Mouse (Mus musculus) liver, embryonic 12.5 days (tissue): ENCODE results near the gene Slc22a23. TPM values are rescaled to one million over a fixed set of nuclear protein-coding genes. Genes with fewer than 3 reads are reported as not detected.

ENCODE experiments used
- ATAC-seq: fragments of 200-750 bp; cut with Nextera tagmentation; 2 replicates; pipeline ENCODE4 v1.8.0; 2017; ENCODE audit warnings: moderate number of reproducible peaks, mild to moderate bottlenecking, moderate library complexity
- H3K27ac ChIP-seq: fragments of 300-500 bp; sonication (generic); 2 replicates; pipeline ENCODE4 v1.5.1; 2016; ENCODE audit warnings: mild to moderate bottlenecking
- H3K27me3 ChIP-seq: fragments of 300-500 bp; sonication (generic); replicated peaks from 2 replicates; pipeline ENCODE4 v1.6.1; 2016; ENCODE audit warnings: mild to moderate bottlenecking, moderate library complexity
- H3K36me3 ChIP-seq: fragments of 300-500 bp; sonication (generic); 2 replicates; pipeline ENCODE4 v1.6.1; 2016; ENCODE audit warnings: mild to moderate bottlenecking, moderate library complexity
- H3K4me1 ChIP-seq: fragments of 300-500 bp; sonication (generic); 2 replicates; pipeline ENCODE4 v1.6.1; 2016
- H3K4me2 ChIP-seq: fragments of 300-500 bp; sonication (generic); 2 replicates; pipeline ENCODE4 v1.6.1; 2016; ENCODE audit warnings: mild to moderate bottlenecking, moderate library complexity
- H3K4me3 ChIP-seq: fragments of 300-500 bp; sonication (generic); 2 replicates; pipeline ENCODE4 v1.5.1; 2016; ENCODE audit warnings: mild to moderate bottlenecking, moderate library complexity
- H3K9ac ChIP-seq: fragments of 300-500 bp; sonication (generic); 2 replicates; pipeline ENCODE4 v1.6.1; 2016; ENCODE audit warnings: mild to moderate bottlenecking, moderate library complexity
- H3K9me3 ChIP-seq: fragments of 300-500 bp; sonication (generic); replicated peaks from 2 replicates; pipeline ENCODE4 v1.6.1; 2016; ENCODE audit warnings: mild to moderate bottlenecking, moderate library complexity
- WGBS: fragments of 180-500 bp; shearing (Covaris S2); methylation state at CpG from one replicate; pipeline ENCODE4 v1.1.7; 2016; ENCODE audit not compliant: insufficient replicate concordance; 5-methylcytosine and 5-hydroxymethylcytosine counted together
- polyA plus RNA-seq: library from polyadenylated mRNA; unstranded; fragments of >200 nt; fragmentation: Nextera tagmentation; extraction: Ambion mirVana; gene quantifications from 2 replicates; pipeline ENCODE4 v1.2.1, GENCODE M21; 2016

Slc22a23 gene
- polyA plus RNA-seq, 1 experiment from 2014 or later = 13.8 TPM

GRCm38 (mm10) chr13:34355656-34356055 lies 10.7 kb upstream of the Slc22a23 start:
- Histone ChIP-seq H3K9ac (no peak overlapping the region), H3K27ac (no peak overlapping the region), H3K4me2 (no peak overlapping the region), H3K9me3 (no peaks in the 10 kb centered on the region), H3K4me1 (no peaks in the 10 kb centered on the region), H3K27me3 (peaks cover 4% of the 10 kb centered on the region; the same call in 1 of the 2 replicates), H3K4me3 (no peak overlapping the region), H3K36me3 (no peaks in the 10 kb centered on the region)
- no peak for ATAC-seq
- WGBS = 84% methylated on average over 5 of the region's 5 CpGs

DNA sequence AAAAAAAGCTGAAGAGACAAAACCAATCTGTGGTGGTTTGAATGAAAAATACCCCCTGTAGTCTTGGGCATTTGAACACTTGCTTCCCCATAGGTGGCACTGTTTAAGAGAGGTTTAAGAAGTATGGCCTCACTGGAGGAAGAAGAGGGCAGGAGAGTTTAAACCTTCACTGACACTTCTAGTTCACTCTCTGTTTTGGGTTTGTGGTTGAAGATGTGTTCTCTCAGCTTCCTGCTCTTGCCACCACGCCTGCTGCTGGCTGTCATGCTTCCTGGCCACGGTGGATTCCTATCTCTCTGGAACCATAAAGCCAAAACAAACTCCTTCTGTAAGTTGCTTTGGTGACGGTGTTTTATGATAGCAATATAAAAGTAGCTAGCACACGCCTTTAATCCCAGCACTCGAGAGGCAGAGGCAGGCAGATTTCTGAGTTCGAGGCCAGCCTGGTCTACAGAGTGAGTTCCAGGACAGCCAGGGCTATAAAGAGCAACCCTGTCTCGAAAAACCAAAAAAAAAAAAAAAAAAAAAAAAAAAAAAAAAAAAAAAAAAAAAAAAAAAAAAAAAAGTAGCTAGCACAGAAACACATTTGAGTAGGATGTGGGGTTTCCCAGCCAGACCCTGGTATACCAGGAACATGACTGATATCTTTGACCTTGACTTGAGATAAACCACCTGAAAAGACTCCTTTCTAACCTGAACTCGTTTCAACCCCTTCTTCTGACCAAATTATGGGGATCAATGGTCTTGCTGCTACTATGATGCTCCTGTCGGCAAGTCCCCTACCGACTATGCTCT lies 10.0 kb upstream of the Slc22a23 start:
- no peaks in the 10 kb centered on the region; the same call in 1 of the 2 replicates for H3K27me3 ChIP-seq
- WGBS = 56% methylated on average over 10 of the region's 10 CpGs
- no peak for ATAC-seq

DNA sequence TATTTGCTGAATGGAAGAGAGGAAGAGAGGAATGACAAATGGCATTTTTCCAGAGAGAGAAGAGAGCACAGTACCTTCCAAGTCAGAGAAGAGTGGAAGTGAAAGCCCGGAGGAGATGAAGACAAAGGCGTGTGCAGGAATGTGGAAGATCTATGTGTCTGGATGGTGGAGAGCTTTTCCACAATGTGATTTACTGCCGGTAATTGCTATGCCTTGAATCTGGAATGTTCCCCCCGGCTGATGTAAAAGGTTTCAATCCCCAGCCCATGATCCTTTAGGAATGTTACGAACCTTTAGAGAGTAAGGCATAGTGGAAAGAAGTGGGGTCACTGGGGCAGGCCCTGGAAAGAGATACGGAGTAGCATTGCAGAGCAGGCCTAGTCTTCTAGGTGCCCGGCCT lies 8.3 kb upstream of the Slc22a23 start:
- H3K4me3 ChIP-seq = no peak overlapping the region
- H3K4me1 ChIP-seq = peaks cover 17% of the 10 kb centered on the region
- H3K4me2 ChIP-seq = no peak overlapping the region
- 75% methylated on average over 7 of the region's 7 CpGs for whole genome bisulfite sequencing
- no peaks in the 10 kb centered on the region for H3K9me3 ChIP-seq
- H3K36me3 ChIP-seq = no peaks in the 10 kb centered on the region
- no peak overlapping the region for H3K27ac ChIP-seq
- no peak for ATAC-seq
- no peaks in the 10 kb centered on the region; the same call in 1 of the 2 replicates for H3K27me3 ChIP-seq
- H3K9ac ChIP-seq = no peak overlapping the region

More for the DNA sequence above, 10.0 kb upstream of the Slc22a23 start:
- H3K27ac ChIP-seq = no peak overlapping the region
- no peaks in the 10 kb centered on the region for H3K9me3 ChIP-seq
- no peaks in the 10 kb centered on the region for H3K4me1 ChIP-seq
- no peak overlapping the region for H3K9ac ChIP-seq
- H3K4me3 ChIP-seq = no peak overlapping the region
- H3K36me3 ChIP-seq = no peaks in the 10 kb centered on the region
- H3K4me2 ChIP-seq = no peak overlapping the region

DNA sequence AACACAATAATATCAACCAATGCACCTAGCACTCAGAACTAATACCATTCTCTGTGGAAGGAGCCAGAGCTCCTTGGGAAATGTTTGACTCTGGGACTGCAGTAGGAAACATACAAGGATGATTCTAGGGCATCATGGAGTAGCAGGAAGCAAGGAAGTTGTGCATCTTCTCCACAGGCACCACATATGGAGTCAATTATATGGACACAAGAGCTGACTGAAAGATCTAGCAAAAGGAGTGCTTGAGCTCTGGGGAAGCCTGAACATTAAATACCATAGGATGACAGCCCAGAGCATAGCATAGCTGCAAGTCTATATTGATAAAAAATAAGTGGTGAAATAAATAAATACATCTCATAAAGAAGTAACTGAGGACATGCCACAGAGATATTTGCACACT lies 6.5 kb upstream of the Slc22a23 start:
- Histone ChIP-seq H3K4me3 (no peak overlapping the region), H3K9ac (no peak overlapping the region), H3K9me3 (no peaks in the 10 kb centered on the region), H3K36me3 (no peaks in the 10 kb centered on the region), H3K4me2 (no peak overlapping the region), H3K4me1 (peaks cover 35% of the 10 kb centered on the region), H3K27ac (no peak overlapping the region), H3K27me3 (no peaks in the 10 kb centered on the region)
- no peak for ATAC-seq

DNA sequence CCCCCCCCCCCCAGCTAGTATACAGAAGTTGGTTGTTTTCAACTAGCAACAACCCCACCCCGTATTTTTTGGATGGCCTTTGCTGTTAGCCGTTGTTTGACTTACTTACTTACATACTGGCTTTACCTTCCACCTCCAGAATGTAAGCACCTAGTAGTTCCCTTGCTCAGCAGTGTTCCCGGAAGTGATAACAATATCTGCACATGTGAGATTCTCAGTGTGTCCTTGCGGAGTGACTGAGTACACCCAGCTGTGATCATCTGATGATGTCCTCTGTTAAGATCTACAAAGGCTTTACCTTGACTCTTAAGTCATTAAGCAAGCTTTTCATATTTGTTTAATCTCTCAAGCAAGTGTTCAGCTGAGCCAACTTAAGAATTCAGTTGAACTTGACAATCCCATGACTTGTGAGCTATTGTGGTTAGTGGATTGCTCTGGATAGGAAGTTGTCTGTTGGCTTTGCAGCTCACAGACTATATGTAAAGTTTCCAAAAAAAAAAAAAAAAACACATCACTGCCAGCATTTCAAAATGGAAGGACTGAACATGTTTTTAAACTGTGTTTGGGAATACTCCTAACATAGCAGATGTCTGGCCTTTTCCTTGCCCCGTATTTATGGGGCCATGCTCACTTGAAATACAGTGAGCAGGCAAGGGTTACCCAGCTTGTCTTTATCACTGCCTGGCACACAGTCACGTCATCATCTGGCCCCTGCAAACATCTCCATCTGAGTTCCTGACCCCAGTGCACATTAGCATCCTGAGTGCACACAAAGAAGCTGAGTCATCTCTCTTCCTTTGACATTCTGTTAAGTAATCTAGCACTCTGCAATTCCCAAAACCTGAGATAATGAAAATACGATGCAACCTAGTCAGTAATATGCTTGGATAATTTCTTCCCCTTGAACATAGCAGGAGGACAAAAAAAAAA lies 3.2 kb upstream of the Slc22a23 start:
- peaks cover 47% of the 10 kb centered on the region for H3K4me1 ChIP-seq
- H3K27me3 ChIP-seq = no peaks in the 10 kb centered on the region
- H3K36me3 ChIP-seq = no peaks in the 10 kb centered on the region
- H3K9me3 ChIP-seq = no peaks in the 10 kb centered on the region
- H3K4me3 ChIP-seq = 0 out of 2 replicates have a peak overlapping the region, but pooled peaks have one; percentile 12
- H3K4me2 ChIP-seq = peak overlapping the region; percentile 81
- 13% methylated on average over 7 of the region's 7 CpGs for WGBS
- peak overlapping the region; percentile 96 for H3K27ac ChIP-seq
- ATAC-seq = peak; percentile 83
- H3K9ac ChIP-seq = peak overlapping the region; percentile 100

GRCm38 (mm10) chr13:34346748-34347147 lies 1.8 kb upstream of the Slc22a23 start:
- 11% methylated on average over 4 of the region's 4 CpGs for WGBS
- Histone ChIP-seq H3K36me3 (peaks cover 9% of the 10 kb centered on the region), H3K4me1 (peaks cover 52% of the 10 kb centered on the region), H3K9me3 (no peaks in the 10 kb centered on the region), H3K4me3 (peak overlapping the region; percentile 99), H3K9ac (peak overlapping the region; percentile 100), H3K4me2 (peak overlapping the region; percentile 81), H3K27me3 (no peaks in the 10 kb centered on the region), H3K27ac (peak overlapping the region; percentile 96)
- peak; percentile 45 for ATAC-seq

DNA sequence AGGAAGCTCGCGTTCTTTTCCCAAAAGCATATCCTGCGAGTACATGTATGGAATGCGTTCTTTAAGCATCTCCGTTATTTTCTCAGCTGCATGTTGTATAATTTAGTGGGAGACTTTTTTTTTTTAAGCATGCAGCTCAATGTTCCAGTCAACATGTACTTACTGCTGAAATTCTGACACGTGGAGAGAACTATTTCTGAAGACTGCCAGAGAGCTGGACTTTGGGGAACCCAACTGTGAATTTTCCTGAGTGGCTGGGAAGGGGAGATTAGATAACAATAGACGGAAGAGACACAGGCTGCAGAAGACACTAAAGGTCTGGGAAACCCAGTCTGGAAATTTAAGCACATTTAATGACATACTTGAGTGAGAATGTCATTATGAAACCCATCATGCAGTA lies 1.3 kb upstream of the Slc22a23 start:
- H3K4me2 ChIP-seq = peak overlapping the region; percentile 81
- no peaks in the 10 kb centered on the region for H3K9me3 ChIP-seq
- ATAC-seq = no peak
- peak overlapping the region; percentile 100 for H3K9ac ChIP-seq
- peaks cover 57% of the 10 kb centered on the region for H3K4me1 ChIP-seq
- H3K27ac ChIP-seq = peak overlapping the region; percentile 96
- 18% methylated on average over 7 of the region's 7 CpGs for WGBS
- H3K4me3 ChIP-seq = peak overlapping the region; percentile 99
- peaks cover 14% of the 10 kb centered on the region for H3K36me3 ChIP-seq
- no peaks in the 10 kb centered on the region for H3K27me3 ChIP-seq

DNA sequence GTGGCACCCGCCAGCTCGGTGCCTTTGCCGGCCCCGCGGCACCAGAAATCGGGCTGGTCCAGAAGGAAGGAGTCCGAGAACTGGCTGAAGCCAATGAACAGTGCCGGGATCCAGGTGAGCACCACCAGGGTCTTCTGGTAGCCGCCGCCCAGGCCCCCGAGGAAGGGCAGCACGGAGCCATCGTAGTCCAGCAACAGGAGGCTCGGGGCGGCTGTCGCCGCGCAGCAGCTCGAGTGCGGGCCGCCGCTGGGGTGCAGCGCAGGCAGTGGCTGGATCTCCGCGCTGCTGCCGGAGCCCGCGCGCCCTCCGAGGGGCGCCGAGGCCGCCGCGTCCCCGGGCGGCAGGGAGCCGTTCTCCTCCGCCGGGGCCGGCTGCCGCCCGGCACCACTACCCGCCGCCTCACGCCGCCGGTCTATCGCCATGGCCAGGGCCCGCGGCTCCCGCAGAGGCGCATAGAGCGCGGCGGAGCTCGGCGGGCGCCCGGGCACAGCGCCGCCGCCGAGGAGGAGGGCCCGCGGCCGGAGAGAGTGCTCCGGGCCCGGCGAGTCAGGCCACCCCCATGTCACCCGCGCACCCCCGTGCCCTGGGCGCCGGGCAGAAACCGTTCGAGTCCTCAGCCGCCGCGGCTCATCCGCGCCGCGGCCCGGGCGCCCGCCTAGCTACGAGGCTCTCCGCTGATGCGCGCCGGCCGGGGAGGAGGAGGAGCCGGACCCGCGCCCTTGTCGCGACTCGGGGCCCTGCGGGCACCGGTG lies 430 bp downstream of the Slc22a23 start:
- ATAC-seq = peak; percentile 5
- WGBS = under 1% methylated on average over 96 of the region's 101 CpGs
- H3K9ac ChIP-seq = peak overlapping the region; percentile 100

DNA sequence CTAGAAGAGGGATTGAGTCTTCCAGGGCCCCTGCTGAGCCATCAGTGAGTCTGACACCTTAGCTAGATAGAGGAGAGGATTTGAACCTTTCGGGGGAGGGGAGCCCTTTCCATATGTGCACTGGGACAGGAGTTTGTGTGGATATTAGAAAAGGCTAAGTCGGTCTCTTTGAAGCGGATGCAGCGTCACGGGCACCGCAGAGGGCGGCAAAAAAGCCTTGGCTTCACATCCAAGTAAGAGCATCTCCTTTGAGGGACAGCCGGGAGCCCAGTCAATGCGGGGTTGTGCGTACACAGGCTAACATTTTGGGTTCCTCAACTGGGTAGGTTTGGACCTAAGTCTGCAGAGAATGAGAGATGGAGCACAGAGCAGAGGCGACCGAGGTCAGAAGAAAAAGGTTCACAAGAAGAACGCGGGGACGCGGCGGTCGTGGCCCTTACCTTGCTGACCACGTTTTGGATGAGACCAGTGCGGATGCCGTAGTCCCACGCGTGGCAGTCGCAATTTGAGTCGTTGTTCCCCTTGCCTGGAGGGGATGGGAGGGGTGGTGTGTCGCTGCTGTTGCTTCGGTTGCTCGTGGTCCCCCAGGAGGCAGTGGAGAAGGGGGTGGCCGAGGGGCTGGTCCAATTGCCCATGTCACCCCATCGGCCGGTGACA lies 1.1 kb downstream of the Slc22a23 start:
- Histone ChIP-seq H3K4me3 (peak overlapping the region; percentile 99), H3K9me3 (no peaks in the 10 kb centered on the region), H3K4me2 (peak overlapping the region; percentile 81), H3K36me3 (peaks cover 35% of the 10 kb centered on the region), H3K9ac (peak overlapping the region; percentile 100), H3K27me3 (no peaks in the 10 kb centered on the region), H3K4me1 (peaks cover 67% of the 10 kb centered on the region), H3K27ac (peak overlapping the region; percentile 96)
- ATAC-seq = no peak
- 1% methylated on average over 31 of the region's 31 CpGs for WGBS

More for the DNA sequence above, 430 bp downstream of the Slc22a23 start:
- Histone ChIP-seq H3K4me3 (peak overlapping the region; percentile 99), H3K27me3 (no peaks in the 10 kb centered on the region), H3K4me2 (peak overlapping the region; percentile 81), H3K36me3 (peaks cover 29% of the 10 kb centered on the region), H3K27ac (peak overlapping the region; percentile 96), H3K9me3 (no peaks in the 10 kb centered on the region), H3K4me1 (peaks cover 70% of the 10 kb centered on the region)

DNA sequence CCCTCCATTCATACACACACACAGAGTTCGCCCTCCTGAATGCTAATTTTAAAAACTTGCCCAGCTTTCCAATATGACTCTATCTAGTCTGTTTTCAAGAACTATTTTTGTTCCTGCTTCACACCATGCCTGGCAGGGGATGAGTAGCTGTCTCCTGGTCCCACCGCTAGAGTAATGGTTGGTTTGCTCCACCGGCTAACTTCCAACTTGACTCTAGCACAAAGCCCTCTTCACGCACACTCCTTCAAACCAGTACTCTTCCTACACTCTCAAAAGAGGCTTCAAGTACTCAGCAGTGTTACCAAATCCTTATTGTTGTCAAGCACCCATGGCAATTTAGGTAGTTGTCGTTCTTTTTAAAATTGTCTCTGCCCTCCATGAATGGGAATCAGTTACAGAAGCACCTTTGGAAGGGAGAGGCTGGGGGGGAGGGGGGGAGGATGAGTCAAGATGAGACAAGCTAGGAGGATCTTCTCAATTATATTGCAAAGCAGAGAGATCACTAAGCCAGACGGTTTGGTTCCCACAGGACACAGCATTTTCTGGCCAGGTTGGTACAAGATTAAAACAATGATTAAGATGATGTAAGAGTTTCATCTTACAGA lies 2.6 kb downstream of the Slc22a23 start:
- Histone ChIP-seq H3K27me3 (no peaks in the 10 kb centered on the region), H3K4me3 (peak overlapping the region; percentile 99), H3K9me3 (no peaks in the 10 kb centered on the region), H3K4me1 (peaks cover 67% of the 10 kb centered on the region), H3K27ac (peak overlapping the region; percentile 96), H3K9ac (peak overlapping the region; percentile 100), H3K36me3 (peaks cover 49% of the 10 kb centered on the region), H3K4me2 (peak overlapping the region; percentile 81)
- WGBS = 47% methylated on average over 6 of the region's 6 CpGs
- ATAC-seq = no peak

DNA sequence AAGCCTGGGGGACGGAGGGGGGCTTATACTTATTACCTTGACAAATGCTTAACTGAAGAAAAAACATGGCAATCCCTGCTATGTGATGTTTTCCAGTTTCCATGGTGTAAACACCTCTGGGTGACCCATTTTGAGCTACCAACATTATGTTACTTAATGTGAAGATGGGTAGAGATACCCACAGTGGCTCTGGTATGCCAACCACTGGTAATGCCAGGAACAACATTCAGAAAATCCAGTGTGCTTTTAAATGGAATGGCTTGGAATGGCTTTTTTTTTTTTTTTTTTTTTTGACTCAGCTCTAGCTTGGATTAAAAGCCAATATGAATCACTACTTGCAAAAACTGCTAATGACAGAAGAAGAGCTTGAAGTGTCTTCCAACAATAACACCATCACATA lies 8.1 kb downstream of the Slc22a23 start:
- Histone ChIP-seq H3K4me1 (peaks cover 96% of the 10 kb centered on the region), H3K36me3 (peaks cover 85% of the 10 kb centered on the region), H3K9me3 (no peaks in the 10 kb centered on the region), H3K27ac (peak overlapping the region; percentile 97; the same call in 1 of the 2 replicates), H3K4me3 (no peak overlapping the region), H3K27me3 (no peaks in the 10 kb centered on the region), H3K9ac (0 out of 2 replicates have a peak overlapping the region, but pooled peaks have one; percentile 3), H3K4me2 (peak overlapping the region; percentile 39)
- WGBS = 88% methylated on average over 1 of the region's 1 CpGs
- no peak for ATAC-seq
